Mouse (Mus musculus): ENCODE data around the gene Nek1.

GRCm38 (mm10) chr8:61177680-61178593, 184.9 kb downstream of the Nek1 start:
- TF ChIP-seq CTCF (conservative IDR thresholded peaks at IDR 0.05; ENCODE audit: insufficient read depth, insufficient read length, low read depth, low read length) (no peak), POLR2A (IDR thresholded peaks at IDR 0.05; ENCODE audit: low read depth, low read length) (no peak)
